Mouse (Mus musculus): Measurements from ENCODE around the gene Zfp131.

- no peak for TF ChIP-seq POLR2A (IDR thresholded peaks at IDR 0.05; ENCODE audit: control insufficient read depth, extremely low read depth, insufficient read depth, low read length, poor library complexity)
- no peak for TF ChIP-seq CTCF (IDR thresholded peaks at IDR 0.05; ENCODE audit: borderline replicate concordance, control insufficient read depth, extremely low read depth, insufficient read depth, low read length, poor library complexity)
Observed at GRCm38 (mm10) chr13:119789851-119790717, 605 bp downstream of the Zfp131 start.
